Mouse (Mus musculus): ENCODE results near the gene Myo10.

DNA sequence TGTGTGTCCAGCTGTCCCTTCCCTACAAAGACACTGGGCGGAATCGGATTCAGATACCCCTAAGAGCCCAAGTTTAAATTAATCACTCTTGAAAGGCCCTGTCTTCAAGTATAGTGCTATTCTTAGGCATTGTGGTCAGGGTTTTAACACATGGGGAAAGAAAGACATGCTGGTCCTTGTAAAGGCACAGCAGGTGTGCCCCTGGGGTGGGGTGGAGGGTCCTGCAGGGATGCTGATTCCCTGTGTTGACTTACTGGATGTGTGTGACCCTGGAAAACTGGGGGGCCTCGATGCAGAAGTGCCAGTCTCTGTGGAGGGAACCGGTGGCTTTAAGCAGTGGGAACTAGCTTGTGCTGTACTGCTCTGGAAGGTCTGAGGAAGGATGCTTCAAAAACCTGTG, 90.6 kb downstream of the Myo10 start:
- no peak for TF ChIP-seq CTCF (IDR thresholded peaks at IDR 0.05; ENCODE audit: borderline replicate concordance, control insufficient read depth, extremely low read depth, insufficient read depth, low read length, poor library complexity)
- TF ChIP-seq POLR2A (IDR thresholded peaks at IDR 0.05; ENCODE audit: control insufficient read depth, extremely low read depth, insufficient read depth, low read length, poor library complexity) = no peak
